Mouse (Mus musculus) cortical plate, adult 2 months (tissue): Measurements from ENCODE around the gene Cyp2d22.

Source experiments
- CTCF ChIP-seq: fragments of 200-500 bp; IDR thresholded peaks from 2 replicates; pipeline ENCODE4 v1.5.1; 2011; ENCODE audit warnings: mild to moderate bottlenecking, control low read depth, low read length; ENCODE audit not compliant: insufficient read depth; ENCODE audit errors: extremely low read depth
- POLR2A ChIP-seq: fragments of 200-500 bp; IDR thresholded peaks from 2 replicates; pipeline ENCODE4 v1.6.1; 2011; ENCODE audit warnings: mild to moderate bottlenecking, low read length, control low read depth; ENCODE audit not compliant: insufficient read depth; ENCODE audit errors: extremely low read depth

DNA sequence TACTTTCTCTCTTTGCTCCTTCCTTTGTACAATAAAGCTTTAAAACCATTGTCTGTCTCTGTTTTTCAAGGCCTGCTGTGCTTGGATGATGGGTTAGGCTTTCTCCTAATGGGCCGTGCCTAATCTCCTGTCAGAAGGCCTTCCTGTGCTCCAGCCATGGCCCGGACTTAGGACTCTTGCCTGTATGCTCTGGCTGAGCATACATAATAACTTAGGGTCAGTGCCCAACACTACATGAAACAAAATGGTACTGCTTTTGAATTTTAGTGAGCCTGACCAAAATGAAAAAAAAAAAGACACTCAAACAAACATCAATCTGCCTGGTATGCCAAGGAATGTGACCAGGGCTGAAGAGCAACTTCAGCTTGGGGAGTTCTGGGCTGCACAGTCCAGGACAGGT is 21.5 kb upstream of the Cyp2d22 start:
- no peak for TF ChIP-seq POLR2A
- TF ChIP-seq CTCF: no peak
